Mouse (Mus musculus) liver, embryonic 16.5 days (tissue): Measurements from ENCODE around the gene Ppp1r21. TPM values are rescaled to one million over a fixed set of nuclear protein-coding genes. Genes with fewer than 3 reads are reported as not detected.

ENCODE experiments used
- ATAC-seq: fragments of 200-750 bp; cut with Nextera tagmentation; 2 replicates; pipeline ENCODE4 v1.8.0; 2017; ENCODE audit warnings: low read depth, mild to moderate bottlenecking, moderate number of reproducible peaks, moderate library complexity
- H3K27ac ChIP-seq: fragments of 300-500 bp; sonication (generic); 2 replicates; pipeline ENCODE4 v1.5.1; 2014; ENCODE audit warnings: mild to moderate bottlenecking, low read length
- H3K27me3 ChIP-seq: fragments of 300-500 bp; sonication (generic); 2 replicates; pipeline ENCODE4 v1.6.1; 2014; ENCODE audit warnings: low read depth, low read length, mixed read lengths; ENCODE audit not compliant: control insufficient read depth, insufficient read depth
- H3K36me3 ChIP-seq: fragments of 300-500 bp; sonication (generic); 2 replicates; pipeline ENCODE4 v1.6.1; 2014; ENCODE audit warnings: mild to moderate bottlenecking; ENCODE audit not compliant: control insufficient read depth, insufficient read depth
- H3K4me1 ChIP-seq: fragments of 300-500 bp; sonication (generic); 2 replicates; pipeline ENCODE4 v1.6.1; 2014; ENCODE audit warnings: low read depth, low read length, mixed read lengths; ENCODE audit not compliant: control insufficient read depth
- H3K4me2 ChIP-seq: fragments of 300-500 bp; sonication (generic); 2 replicates; pipeline ENCODE4 v1.6.1; 2014; ENCODE audit warnings: low read depth, low read length, mixed read lengths
- H3K4me3 ChIP-seq: fragments of 300-500 bp; sonication (generic); 2 replicates; pipeline ENCODE4 v1.5.1; 2014; ENCODE audit warnings: low read depth, mild to moderate bottlenecking, low read length
- H3K9ac ChIP-seq: fragments of 300-500 bp; sonication (generic); 2 replicates; pipeline ENCODE4 v1.6.1; 2014; ENCODE audit warnings: low read depth, low read length
- H3K9me3 ChIP-seq: fragments of 300-500 bp; sonication (generic); replicated peaks from 2 replicates; pipeline ENCODE4 v1.6.1; 2016; ENCODE audit warnings: low read length; ENCODE audit not compliant: control insufficient read depth
- WGBS: fragments of 180-500 bp; shearing (Covaris S2); extraction: QIAGEN DNeasy Blood & Tissue Kit; methylation state at CpG from one replicate; pipeline ENCODE4 v1.1.7; 2014; ENCODE audit not compliant: insufficient replicate concordance; 5-methylcytosine and 5-hydroxymethylcytosine counted together
- polyA plus RNA-seq: library from polyadenylated mRNA; unstranded; fragments of >200 nt; fragmentation: Nextera tagmentation; extraction: Ambion mirVana; gene quantifications from 2 replicates; pipeline ENCODE4 v1.2.1, GENCODE M21; 2015

The Ppp1r21 gene
- polyA plus RNA-seq, 1 experiment from 2014 or later, result 10.6 TPM

- Histone ChIP-seq H3K4me1 (no peaks in the 10 kb centered on the region; the same call in 1 of the 2 replicates), H3K9me3 (no peaks in the 10 kb centered on the region), H3K4me3 (no peak overlapping the region), H3K27me3 (no peaks in the 10 kb centered on the region), H3K9ac (no peak overlapping the region), H3K27ac (no peak overlapping the region), H3K4me2 (no peak overlapping the region), H3K36me3 (no peaks in the 10 kb centered on the region)
- 59% methylated on average over 3 of the region's 3 CpGs for WGBS
- ATAC-seq, result no peak
Observed at GRCm38 (mm10) chr17:88509999-88510398, 19.9 kb upstream of the Ppp1r21 start.

DNA sequence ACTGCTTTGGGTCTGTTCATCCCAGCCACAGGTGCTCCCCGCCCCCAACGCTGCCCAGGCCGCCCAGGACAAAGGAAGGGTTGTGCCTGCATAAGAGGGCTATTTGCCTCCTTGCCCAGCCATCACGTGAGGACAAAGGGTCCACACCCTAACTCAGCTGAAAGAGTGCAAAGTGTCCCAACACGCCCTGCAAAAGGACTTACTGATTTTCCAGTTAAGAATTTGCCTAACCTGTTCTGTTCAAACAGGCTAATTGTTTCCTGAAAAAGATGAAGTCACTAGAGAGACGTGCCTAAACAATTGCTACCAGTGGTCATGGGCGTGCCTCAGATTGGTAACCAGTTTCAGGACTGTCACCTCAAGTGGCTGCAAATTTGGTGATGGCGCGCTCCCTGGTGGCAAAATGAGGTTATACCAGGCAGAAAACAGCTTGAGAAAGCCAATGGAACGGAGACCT lies 18.8 kb upstream of the Ppp1r21 start:
- no peaks in the 10 kb centered on the region; the same call in 1 of the 2 replicates for H3K4me1 ChIP-seq
- H3K27me3 ChIP-seq, result no peaks in the 10 kb centered on the region
- no peaks in the 10 kb centered on the region; the same call in 1 of the 2 replicates for H3K9me3 ChIP-seq
- peak; percentile 51 for ATAC-seq
- H3K9ac ChIP-seq, result no peak overlapping the region
- H3K4me3 ChIP-seq, result no peak overlapping the region
- no peaks in the 10 kb centered on the region for H3K36me3 ChIP-seq
- 17% methylated on average over 10 of the region's 10 CpGs for WGBS
- no peak overlapping the region for H3K4me2 ChIP-seq
- H3K27ac ChIP-seq, result no peak overlapping the region

GRCm38 (mm10) chr17:88516477-88516876 lies 13.4 kb upstream of the Ppp1r21 start:
- 48% methylated on average over 7 of the region's 7 CpGs for WGBS
- no peak overlapping the region for H3K4me3 ChIP-seq
- no peaks in the 10 kb centered on the region for H3K4me1 ChIP-seq
- H3K27me3 ChIP-seq, result no peaks in the 10 kb centered on the region
- H3K27ac ChIP-seq, result no peak overlapping the region
- no peak overlapping the region for H3K4me2 ChIP-seq
- no peaks in the 10 kb centered on the region; the same call in 1 of the 2 replicates for H3K9me3 ChIP-seq
- H3K36me3 ChIP-seq, result no peaks in the 10 kb centered on the region
- no peak overlapping the region for H3K9ac ChIP-seq
- ATAC-seq, result no peak; the same call in 1 of the 2 replicates

GRCm38 (mm10) chr17:88527781-88528180 lies 2.1 kb upstream of the Ppp1r21 start:
- Histone ChIP-seq H3K27ac (no peak overlapping the region), H3K27me3 (no peaks in the 10 kb centered on the region; the same call in 1 of the 2 replicates), H3K4me1 (peaks cover 12% of the 10 kb centered on the region), H3K4me2 (no peak overlapping the region), H3K9ac (no peak overlapping the region), H3K9me3 (no peaks in the 10 kb centered on the region), H3K4me3 (no peak overlapping the region), H3K36me3 (no peaks in the 10 kb centered on the region)
- no peak for ATAC-seq
- WGBS, result 31% methylated on average over 2 of the region's 2 CpGs

GRCm38 (mm10) chr17:88530236-88530619 lies 310 bp downstream of the Ppp1r21 start:
- Histone ChIP-seq H3K4me3 (peak overlapping the region; percentile 84), H3K4me1 (peaks cover 12% of the 10 kb centered on the region), H3K9ac (peak overlapping the region; percentile 77), H3K27ac (peak overlapping the region; percentile 47), H3K4me2 (peak overlapping the region; percentile 92), H3K9me3 (no peaks in the 10 kb centered on the region), H3K27me3 (no peaks in the 10 kb centered on the region; the same call in 1 of the 2 replicates), H3K36me3 (no peaks in the 10 kb centered on the region)
- 1% methylated on average over 14 of the region's 14 CpGs for WGBS
- ATAC-seq, result peak; percentile 62

- H3K9me3 ChIP-seq, result no peaks in the 10 kb centered on the region
- peak overlapping the region; percentile 84 for H3K4me3 ChIP-seq
- ATAC-seq, result no peak
- H3K4me1 ChIP-seq, result peaks cover 12% of the 10 kb centered on the region
- WGBS, result 11% methylated on average over 11 of the region's 11 CpGs
- peak overlapping the region; percentile 47; the same call in 1 of the 2 replicates for H3K27ac ChIP-seq
- peak overlapping the region; percentile 92 for H3K4me2 ChIP-seq
- H3K27me3 ChIP-seq, result no peaks in the 10 kb centered on the region; the same call in 1 of the 2 replicates
- H3K36me3 ChIP-seq, result no peaks in the 10 kb centered on the region
- H3K9ac ChIP-seq, result peak overlapping the region; percentile 77
Observed at GRCm38 (mm10) chr17:88530667-88531066, 749 bp downstream of the Ppp1r21 start.

- no peak for ATAC-seq
- Histone ChIP-seq H3K4me2 (peak overlapping the region; percentile 92), H3K36me3 (no peaks in the 10 kb centered on the region), H3K27me3 (no peaks in the 10 kb centered on the region), H3K27ac (no peak overlapping the region), H3K4me3 (no peak overlapping the region), H3K9me3 (no peaks in the 10 kb centered on the region), H3K9ac (no peak overlapping the region), H3K4me1 (peaks cover 12% of the 10 kb centered on the region)
- WGBS, result 50% methylated on average over 6 of the region's 6 CpGs
Observed at GRCm38 (mm10) chr17:88531176-88531575, 1.3 kb downstream of the Ppp1r21 start.

DNA sequence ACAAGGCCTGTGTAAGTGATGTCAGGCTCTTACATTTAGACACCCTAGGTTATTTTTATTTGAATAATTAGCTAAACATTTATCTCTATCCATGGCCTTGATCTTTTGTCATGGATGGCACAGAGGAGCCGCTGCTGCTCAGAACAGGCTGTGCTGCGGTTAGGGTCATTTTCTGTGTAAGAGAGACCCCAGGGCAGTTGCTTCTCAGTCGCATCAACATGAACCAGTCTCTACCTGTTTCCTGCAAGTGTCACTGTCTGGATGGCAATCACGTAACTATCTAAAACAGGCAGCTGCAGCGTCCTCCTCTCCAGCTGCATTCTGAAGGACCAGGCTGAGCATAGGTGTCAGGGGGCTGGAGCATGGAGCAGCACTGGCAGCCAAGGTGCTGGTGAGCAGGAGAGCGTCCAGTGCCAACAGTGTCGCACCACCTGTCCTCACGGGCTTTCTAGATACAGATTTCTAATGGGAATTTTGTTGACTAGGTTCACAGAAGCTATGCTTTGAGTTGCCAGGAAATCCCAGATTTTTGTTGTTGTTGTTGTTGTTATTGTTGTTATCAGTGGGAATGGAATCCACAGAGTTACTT lies 8.0 kb downstream of the Ppp1r21 start:
- Histone ChIP-seq H3K4me2 (no peak overlapping the region), H3K9me3 (no peaks in the 10 kb centered on the region)
- ATAC-seq, result no peak

GRCm38 (mm10) chr17:88542771-88543416 lies 13.0 kb downstream of the Ppp1r21 start:
- no peak overlapping the region for H3K4me2 ChIP-seq
- no peaks in the 10 kb centered on the region for H3K27me3 ChIP-seq
- peaks cover 5% of the 10 kb centered on the region for H3K36me3 ChIP-seq
- peak overlapping the region; percentile 78 for H3K27ac ChIP-seq
- peak; percentile 91 for ATAC-seq
- H3K9ac ChIP-seq, result no peak overlapping the region
- H3K9me3 ChIP-seq, result no peaks in the 10 kb centered on the region
- H3K4me1 ChIP-seq, result peaks cover 8% of the 10 kb centered on the region
- H3K4me3 ChIP-seq, result no peak overlapping the region
- WGBS, result 63% methylated on average over 15 of the region's 15 CpGs

More for the DNA sequence above, 8.0 kb downstream of the Ppp1r21 start:
- Histone ChIP-seq H3K9ac (no peak overlapping the region), H3K36me3 (no peaks in the 10 kb centered on the region), H3K27me3 (no peaks in the 10 kb centered on the region), H3K4me1 (peaks cover 4% of the 10 kb centered on the region), H3K4me3 (no peak overlapping the region), H3K27ac (no peak overlapping the region)
- 69% methylated on average over 8 of the region's 8 CpGs for WGBS
